Mouse (Mus musculus) CD4-positive, CD25-positive, alpha-beta regulatory T cell, adult 2 months (primary cell): ENCODE measurements around the gene Olfr1392.

ENCODE experiments used
- DNase-seq: peaks from one replicate; pipeline ENCODE4 v3.0.0-alpha.2; 2012; ENCODE audit warnings: low read depth, low spot score

The Olfr1392 gene

GRCm38 (mm10) chr11:49251380-49251761 is 33.7 kb upstream of the Olfr1392 start:
- no peak for DNase-seq

GRCm38 (mm10) chr11:49252048-49252447 is 33.0 kb upstream of the Olfr1392 start:
- DNase-seq = no peak

DNA sequence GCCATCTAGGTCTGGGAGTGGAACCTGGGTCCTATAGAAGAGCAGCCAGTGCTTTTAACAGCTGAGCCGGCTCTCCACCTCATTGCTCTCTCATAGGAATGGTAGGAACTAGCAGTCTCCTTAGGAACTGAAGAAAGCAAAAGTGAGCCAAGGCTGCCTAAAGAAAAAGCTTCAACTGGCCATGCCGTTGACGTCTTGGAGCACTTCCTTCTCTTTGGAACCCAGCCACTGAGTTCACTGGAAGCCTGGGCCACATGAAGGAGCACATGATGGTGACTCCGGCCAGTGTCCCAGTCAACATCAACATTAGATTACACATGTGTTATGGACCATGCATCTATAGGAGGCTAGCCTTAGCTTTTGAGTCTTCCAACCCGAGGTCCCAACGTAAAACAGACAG is 32.0 kb upstream of the Olfr1392 start:
- DNase-seq = no peak

DNA sequence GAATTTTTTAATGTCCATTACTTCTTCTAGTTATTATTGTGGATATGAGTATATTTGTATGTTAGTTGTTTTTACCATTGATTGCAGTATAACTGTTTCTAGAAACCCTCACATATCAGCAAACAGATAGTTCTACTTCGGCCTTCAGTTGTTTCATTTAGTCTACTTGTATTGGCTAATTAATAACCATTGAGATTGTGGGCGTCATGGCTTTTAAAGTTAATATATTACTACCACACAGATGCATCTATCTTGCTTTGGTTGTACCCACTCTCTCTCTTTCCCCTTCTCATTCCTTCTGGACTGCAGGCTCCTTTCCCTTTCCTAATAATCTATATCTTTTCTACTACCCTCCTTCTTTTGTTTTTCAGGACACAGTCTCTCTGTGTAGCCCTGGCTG is 25.8 kb upstream of the Olfr1392 start:
- no peak for DNase-seq

- no peak for DNase-seq
Measured at GRCm38 (mm10) chr11:49259829-49260228, 25.3 kb upstream of the Olfr1392 start.

GRCm38 (mm10) chr11:49260598-49261312 is 24.3 kb upstream of the Olfr1392 start:
- DNase-seq = no peak

DNA sequence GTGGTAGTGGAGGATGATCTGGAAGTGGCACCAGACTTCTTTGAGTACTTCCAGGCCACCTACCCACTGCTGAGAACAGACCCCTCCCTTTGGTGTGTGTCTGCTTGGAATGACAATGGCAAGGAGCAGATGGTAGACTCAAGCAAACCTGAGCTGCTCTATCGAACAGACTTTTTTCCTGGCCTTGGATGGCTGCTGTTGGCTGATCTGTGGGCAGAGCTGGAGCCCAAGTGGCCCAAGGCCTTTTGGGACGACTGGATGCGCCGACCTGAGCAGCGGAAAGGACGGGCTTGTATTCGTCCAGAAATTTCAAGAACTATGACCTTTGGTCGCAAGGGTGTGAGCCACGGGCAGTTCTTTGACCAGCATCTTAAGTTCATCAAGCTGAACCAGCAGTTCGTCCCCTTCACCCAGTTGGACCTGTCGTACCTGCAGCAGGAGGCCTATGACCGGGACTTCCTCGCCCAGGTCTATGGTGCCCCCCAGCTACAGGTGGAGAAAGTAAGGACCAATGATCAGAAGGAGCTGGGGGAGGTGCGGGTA is 23.7 kb upstream of the Olfr1392 start:
- DNase-seq = no peak

DNA sequence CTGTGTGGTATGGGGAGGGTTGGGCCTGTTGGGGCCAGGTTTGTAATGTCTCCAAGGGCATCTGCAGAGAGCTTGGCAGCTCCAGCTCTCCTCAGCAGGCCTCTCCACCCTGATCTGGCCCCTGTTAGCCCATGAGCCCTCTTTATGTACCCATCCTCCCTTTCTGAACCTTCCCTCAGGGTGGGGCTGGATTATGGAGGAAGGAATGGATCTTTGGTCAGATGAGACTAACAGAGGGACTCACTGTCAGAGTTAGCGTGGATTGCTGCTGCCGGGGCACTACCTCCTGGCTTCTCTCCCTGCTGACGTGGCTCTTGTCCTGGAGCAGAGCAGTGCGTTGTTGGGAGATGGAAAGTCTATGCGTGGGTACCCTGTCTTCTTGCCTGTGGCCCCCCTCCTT is 22.8 kb upstream of the Olfr1392 start:
- DNase-seq = no peak

GRCm38 (mm10) chr11:49263149-49263548 is 21.9 kb upstream of the Olfr1392 start:
- DNase-seq = no peak

GRCm38 (mm10) chr11:49264081-49264480 is 21.0 kb upstream of the Olfr1392 start:
- DNase-seq = no peak

DNA sequence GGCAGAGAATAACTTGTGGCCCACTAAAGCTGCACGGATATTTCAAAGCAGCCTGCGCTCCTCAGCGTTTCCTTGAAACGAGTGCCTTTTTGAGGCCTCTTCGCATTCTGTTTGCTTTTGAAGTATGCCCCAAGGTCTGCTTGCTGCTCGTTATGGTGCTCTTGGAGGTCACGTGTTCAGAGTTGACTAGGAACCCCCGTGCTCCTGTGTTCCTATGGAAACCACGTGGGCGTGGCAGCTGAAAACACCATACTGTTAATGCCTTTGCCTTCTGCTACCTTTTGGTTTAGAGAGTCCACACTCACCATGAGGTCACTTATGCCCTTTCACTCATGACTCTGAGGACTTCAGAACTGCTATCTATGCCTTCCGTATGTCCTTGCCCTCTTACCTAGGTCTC is 20.5 kb upstream of the Olfr1392 start:
- DNase-seq = peak; percentile 68

- no peak for DNase-seq
Measured at GRCm38 (mm10) chr11:49265101-49265500, 20.0 kb upstream of the Olfr1392 start.

DNA sequence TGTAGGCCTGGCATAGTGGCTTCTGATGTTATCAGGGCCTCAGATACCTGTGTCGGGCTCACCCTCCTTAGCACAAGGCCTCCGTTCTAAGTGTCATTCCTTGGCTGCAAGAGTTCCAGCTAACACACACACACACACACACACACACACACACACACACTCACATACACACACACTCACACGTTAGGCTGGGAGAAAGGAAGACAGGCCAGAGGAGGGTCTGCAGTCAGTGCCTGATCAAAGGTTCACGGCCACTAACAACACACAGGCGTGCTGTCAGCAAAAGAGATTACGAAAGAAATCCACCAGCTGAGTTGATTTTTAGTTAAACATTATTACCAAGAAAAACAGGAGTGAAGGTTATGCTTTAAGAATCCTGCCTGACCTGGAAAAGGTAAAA is 18.4 kb upstream of the Olfr1392 start:
- DNase-seq = no peak

- no peak for DNase-seq
Measured at GRCm38 (mm10) chr11:49267316-49267715, 17.8 kb upstream of the Olfr1392 start.

- no peak for DNase-seq
Measured at GRCm38 (mm10) chr11:49267970-49268579, 17.0 kb upstream of the Olfr1392 start.

DNA sequence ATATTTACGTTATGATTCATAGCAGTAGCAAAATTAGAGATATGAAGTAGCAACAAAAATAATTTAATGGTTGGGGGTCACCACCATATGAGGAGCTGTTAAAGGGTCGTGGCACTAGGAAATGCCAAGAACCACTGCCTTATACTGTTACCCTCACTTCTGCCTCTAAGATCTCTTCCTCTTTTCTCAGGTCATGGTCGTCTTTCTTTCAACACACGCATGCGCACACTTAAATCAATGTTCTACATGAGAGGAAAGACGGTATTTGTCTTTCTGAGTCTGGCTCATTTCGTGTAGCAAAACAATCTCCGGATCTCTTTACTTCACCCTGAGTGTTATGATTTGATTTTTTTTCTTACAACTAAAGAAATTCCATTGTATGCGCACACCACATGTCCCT is 15.3 kb upstream of the Olfr1392 start:
- no peak for DNase-seq

DNA sequence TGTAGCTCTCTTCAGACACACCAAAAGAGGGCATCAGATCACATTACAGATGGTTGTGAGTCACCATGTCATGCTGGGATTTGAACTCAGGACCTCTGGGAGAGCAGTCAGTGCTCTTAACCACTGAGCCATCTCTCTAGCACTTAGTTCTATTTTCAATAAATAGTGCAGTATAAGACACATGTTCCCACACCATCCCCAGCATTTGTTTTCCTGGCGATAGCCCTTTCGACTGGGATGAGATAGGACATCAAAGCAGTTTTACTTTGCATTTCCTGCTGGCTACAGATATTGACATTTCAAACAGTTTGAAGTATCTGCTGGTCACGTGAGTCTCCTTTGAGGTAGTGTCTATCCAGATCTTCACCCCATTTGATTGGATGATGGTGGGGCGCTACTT is 14.7 kb upstream of the Olfr1392 start:
- no peak for DNase-seq

DNA sequence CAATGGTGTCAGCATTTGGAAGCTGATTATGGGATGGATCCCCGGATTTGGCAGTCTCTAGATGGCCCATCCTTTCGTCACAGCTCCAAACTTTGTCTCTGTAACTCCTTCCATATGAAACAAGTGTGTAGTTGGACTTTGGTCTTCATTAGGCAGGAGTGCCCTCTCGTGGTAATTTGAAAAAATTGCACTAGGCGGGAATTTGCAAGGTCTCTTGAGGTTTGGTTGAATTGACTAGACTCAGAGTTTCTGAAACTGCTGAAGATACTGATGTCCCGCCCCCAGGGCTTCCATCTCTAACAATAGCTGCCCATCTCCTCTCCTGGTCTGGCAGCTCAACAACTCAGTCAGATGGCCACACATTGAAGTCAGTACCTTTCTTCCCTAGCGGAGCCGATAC is 13.7 kb upstream of the Olfr1392 start:
- peak; percentile 77 for DNase-seq

DNA sequence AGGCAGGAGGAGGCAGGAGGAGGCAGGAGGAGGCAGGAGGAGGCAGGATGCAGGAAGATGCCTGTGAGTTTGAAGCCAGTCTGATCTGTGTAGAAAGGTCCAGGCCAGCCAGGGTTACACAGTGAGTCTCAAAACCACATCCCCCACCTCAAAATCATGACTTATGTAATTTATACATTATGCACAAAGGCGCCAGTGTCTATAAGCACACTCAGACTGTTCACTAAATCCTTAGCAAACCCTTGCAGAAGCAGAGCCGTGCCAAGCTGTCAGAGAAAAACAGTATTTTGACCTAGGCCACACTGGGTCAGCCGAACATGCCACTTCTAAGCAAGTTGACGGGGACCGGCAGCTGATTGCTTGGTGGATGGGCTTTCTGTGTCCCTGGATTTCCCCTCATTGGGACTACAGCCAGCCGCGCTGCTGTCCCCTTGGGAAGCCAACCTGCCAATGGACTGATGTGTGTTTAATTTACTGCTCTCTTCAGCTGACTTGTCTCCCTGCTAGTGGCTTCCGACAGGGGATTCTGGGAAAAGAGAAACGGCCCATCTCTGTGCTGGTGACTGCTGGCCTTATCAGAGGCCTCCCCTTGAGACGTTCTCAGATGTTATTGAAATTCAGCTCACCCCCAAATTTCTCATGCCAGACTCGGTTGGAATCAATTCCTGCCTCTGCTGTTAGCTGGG is 11.1 kb upstream of the Olfr1392 start:
- DNase-seq = no peak

- DNase-seq = no peak
Measured at GRCm38 (mm10) chr11:49278222-49278621, 6.9 kb upstream of the Olfr1392 start, which contains the start of gene Olfr1393. Gene Olfr1393 (plus strand): TSS chr11:49278304.

DNA sequence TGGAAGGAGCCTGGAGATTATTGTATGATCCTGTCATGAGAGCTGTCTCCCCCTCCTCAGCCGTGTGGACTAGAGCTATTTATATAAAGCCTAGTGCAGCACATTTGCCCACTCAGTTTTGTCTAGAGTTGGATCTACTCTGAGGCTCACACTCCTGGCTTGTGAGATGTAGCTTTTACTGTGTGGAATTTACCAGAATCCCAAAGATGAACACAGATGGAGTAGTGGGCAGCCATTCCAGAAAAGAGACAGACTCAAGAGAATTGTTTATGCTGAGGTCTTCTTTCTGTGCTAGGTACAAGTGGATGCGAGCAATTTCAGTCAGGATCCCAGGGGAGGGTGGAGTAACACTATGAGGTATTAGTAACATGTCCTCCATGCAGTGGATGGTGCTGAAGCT is 2.2 kb downstream of the Olfr1392 start:
- no peak for DNase-seq

GRCm38 (mm10) chr11:49292777-49293176 is 7.7 kb downstream of the Olfr1392 start:
- DNase-seq = no peak

- no peak for DNase-seq
Measured at GRCm38 (mm10) chr11:49304441-49304840, 19.4 kb downstream of the Olfr1392 start, which contains the start of gene Olfr10. Gene Olfr10 (plus strand): TSS chr11:49304741.
